Mouse (Mus musculus) liver, embryonic 16.5 days (tissue): ENCODE measurements at regions not wholly inside any gene's neighbourhood (a gene's known extent, or its start where the extent isn't known, plus 50 kb on each side); places are given as distances from the start of the nearest gene placed in this dataset.

Experiments used
- ATAC-seq: fragments of 200-750 bp; cut with Nextera tagmentation; 2 replicates; pipeline ENCODE4 v1.8.0; 2017; ENCODE audit warnings: low read depth, mild to moderate bottlenecking, moderate number of reproducible peaks, moderate library complexity
- H3K27ac ChIP-seq: fragments of 300-500 bp; sonication (generic); 2 replicates; pipeline ENCODE4 v1.5.1; 2014; ENCODE audit warnings: mild to moderate bottlenecking, low read length
- H3K27me3 ChIP-seq: fragments of 300-500 bp; sonication (generic); 2 replicates; pipeline ENCODE4 v1.6.1; 2014; ENCODE audit warnings: low read depth, low read length, mixed read lengths; ENCODE audit not compliant: control insufficient read depth, insufficient read depth
- H3K36me3 ChIP-seq: fragments of 300-500 bp; sonication (generic); 2 replicates; pipeline ENCODE4 v1.6.1; 2014; ENCODE audit warnings: mild to moderate bottlenecking; ENCODE audit not compliant: control insufficient read depth, insufficient read depth
- H3K4me1 ChIP-seq: fragments of 300-500 bp; sonication (generic); 2 replicates; pipeline ENCODE4 v1.6.1; 2014; ENCODE audit warnings: low read depth, low read length, mixed read lengths; ENCODE audit not compliant: control insufficient read depth
- H3K4me2 ChIP-seq: fragments of 300-500 bp; sonication (generic); 2 replicates; pipeline ENCODE4 v1.6.1; 2014; ENCODE audit warnings: low read depth, low read length, mixed read lengths
- H3K4me3 ChIP-seq: fragments of 300-500 bp; sonication (generic); 2 replicates; pipeline ENCODE4 v1.5.1; 2014; ENCODE audit warnings: low read depth, mild to moderate bottlenecking, low read length
- H3K9ac ChIP-seq: fragments of 300-500 bp; sonication (generic); 2 replicates; pipeline ENCODE4 v1.6.1; 2014; ENCODE audit warnings: low read depth, low read length
- H3K9me3 ChIP-seq: fragments of 300-500 bp; sonication (generic); replicated peaks from 2 replicates; pipeline ENCODE4 v1.6.1; 2016; ENCODE audit warnings: low read length; ENCODE audit not compliant: control insufficient read depth
- WGBS: fragments of 180-500 bp; shearing (Covaris S2); extraction: QIAGEN DNeasy Blood & Tissue Kit; methylation state at CpG from one replicate; pipeline ENCODE4 v1.1.7; 2014; ENCODE audit not compliant: insufficient replicate concordance; 5-methylcytosine and 5-hydroxymethylcytosine counted together

DNA sequence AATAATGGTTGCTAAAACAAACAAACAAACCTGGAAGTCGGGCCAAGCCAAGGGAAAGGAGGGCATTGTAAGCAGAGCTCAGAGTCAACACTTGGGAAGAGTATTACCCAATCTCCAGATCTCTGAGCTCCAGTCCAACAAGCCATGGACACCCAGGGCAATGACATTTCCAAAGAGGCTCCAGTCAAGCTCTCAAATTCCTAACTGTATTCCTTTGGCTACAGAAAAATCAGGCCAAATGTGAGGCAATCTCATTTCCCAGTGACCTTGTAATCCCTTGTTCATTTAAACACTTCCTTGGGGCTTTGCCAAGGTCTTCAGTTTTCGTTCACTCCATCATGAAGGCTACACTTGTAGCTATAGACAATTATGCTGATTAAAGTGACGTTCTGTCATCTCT is 59.5 kb upstream of the Lmo4 start:
- no peaks in the 10 kb centered on the region for H3K27me3 ChIP-seq
- no peak overlapping the region for H3K4me3 ChIP-seq
- no peak overlapping the region for H3K4me2 ChIP-seq
- ATAC-seq: peak; percentile 39; the same call in 1 of the 2 replicates
- H3K9me3 ChIP-seq: no peaks in the 10 kb centered on the region
- WGBS: 47% methylated on average over 3 of the region's 3 CpGs
- H3K4me1 ChIP-seq: no peaks in the 10 kb centered on the region
- H3K27ac ChIP-seq: no peak overlapping the region
- H3K36me3 ChIP-seq: no peaks in the 10 kb centered on the region
- H3K9ac ChIP-seq: no peak overlapping the region

GRCm38 (mm10) chr3:144260886-144261285 is 55.9 kb upstream of the Lmo4 start:
- no peak overlapping the region for H3K4me2 ChIP-seq
- H3K4me1 ChIP-seq: no peaks in the 10 kb centered on the region
- no peak for ATAC-seq
- H3K27me3 ChIP-seq: no peaks in the 10 kb centered on the region
- H3K4me3 ChIP-seq: no peak overlapping the region
- no peaks in the 10 kb centered on the region for H3K36me3 ChIP-seq
- H3K9me3 ChIP-seq: no peaks in the 10 kb centered on the region
- WGBS: 48% methylated on average over 2 of the region's 2 CpGs
- no peak overlapping the region for H3K9ac ChIP-seq
- no peak overlapping the region for H3K27ac ChIP-seq

DNA sequence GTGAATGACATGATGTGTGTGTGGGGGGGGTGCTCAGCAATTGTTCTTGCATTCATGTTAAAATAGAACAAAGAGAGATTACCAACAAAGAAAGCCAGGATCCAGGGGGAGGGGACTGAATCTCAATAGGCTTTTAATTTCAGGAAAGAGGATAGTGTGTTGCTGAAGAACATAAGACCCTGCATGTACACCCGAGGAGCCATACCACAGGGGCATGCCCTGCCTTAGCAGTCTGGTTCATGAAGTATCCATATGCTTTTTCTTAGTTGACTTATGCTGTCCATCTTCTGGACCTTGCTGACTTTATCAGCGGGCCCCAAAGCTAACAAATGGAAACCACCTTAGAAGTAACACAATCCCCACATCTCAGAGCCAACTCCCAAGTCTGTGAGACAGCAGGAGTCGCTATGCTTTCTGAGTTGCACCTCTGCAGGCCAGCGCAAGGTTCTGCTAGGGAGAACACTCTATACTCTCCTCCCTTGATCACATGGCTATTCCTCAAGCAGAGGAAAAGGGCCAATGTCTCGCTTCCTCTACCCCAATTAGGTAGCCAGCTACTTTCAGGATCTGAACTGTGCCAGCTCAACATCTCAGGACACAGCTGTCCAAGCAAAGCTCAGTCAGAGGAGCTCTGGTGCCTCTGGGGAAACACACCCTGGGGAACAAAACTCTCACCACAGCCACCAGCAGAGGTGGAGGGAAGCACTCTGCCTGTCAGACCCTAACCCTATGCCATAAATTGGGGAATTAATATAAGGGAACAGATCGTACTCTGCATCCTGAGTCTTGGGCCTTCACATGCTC is 52.9 kb upstream of the Lmo4 start:
- 51% methylated on average over 6 of the region's 6 CpGs for WGBS

GRCm38 (mm10) chr3:144257196-144257595 is 52.2 kb upstream of the Lmo4 start:
- Histone ChIP-seq H3K9ac (no peak overlapping the region), H3K27me3 (no peaks in the 10 kb centered on the region), H3K4me1 (no peaks in the 10 kb centered on the region), H3K27ac (no peak overlapping the region), H3K4me2 (no peak overlapping the region), H3K9me3 (no peaks in the 10 kb centered on the region), H3K36me3 (no peaks in the 10 kb centered on the region), H3K4me3 (no peak overlapping the region)
- ATAC-seq: no peak
- WGBS: 34% methylated on average over 9 of the region's 9 CpGs

More for the DNA sequence above, 52.9 kb upstream of the Lmo4 start:
- no peaks in the 10 kb centered on the region for H3K9me3 ChIP-seq
- H3K4me1 ChIP-seq: no peaks in the 10 kb centered on the region
- H3K9ac ChIP-seq: no peak overlapping the region
- ATAC-seq: no peak
- no peaks in the 10 kb centered on the region for H3K27me3 ChIP-seq
- no peak overlapping the region for H3K4me2 ChIP-seq
- H3K4me3 ChIP-seq: no peak overlapping the region
- no peaks in the 10 kb centered on the region for H3K36me3 ChIP-seq
- no peak overlapping the region for H3K27ac ChIP-seq

GRCm38 (mm10) chr3:144255596-144256550 is 50.9 kb upstream of the Lmo4 start:
- Histone ChIP-seq H3K36me3 (no peaks in the 10 kb centered on the region), H3K27ac (no peak overlapping the region), H3K4me3 (no peak overlapping the region), H3K4me2 (no peak overlapping the region), H3K27me3 (no peaks in the 10 kb centered on the region), H3K9me3 (no peaks in the 10 kb centered on the region), H3K9ac (no peak overlapping the region), H3K4me1 (no peaks in the 10 kb centered on the region)
- 55% methylated on average over 12 of the region's 12 CpGs for WGBS
- no peak for ATAC-seq
